Mouse (Mus musculus): Measurements from ENCODE around the gene Zfp638.
"Not testable (repeated sequence)": the region's sequence is repeated elsewhere in the genome, so short reads cannot be mapped to it uniquely, and the experiment has no call there.

Zfp638 gene

GRCm38 (mm10) chr6:83866954-83867597, at the start of gene Zfp638:
Gene Zfp638 (plus strand): TSS chr6:83867109.
- DNase-seq (ENCODE audit: low read depth in 1 of 2, low spot score in 2 of 2), result peak; percentile 76 to 88

GRCm38 (mm10) chr6:83818996-83819395, 47.9 kb upstream of the Zfp638 start:
- DNase-seq (ENCODE audit: low read depth in 1 of 2, low spot score in 2 of 2), result no peak

GRCm38 (mm10) chr6:83820727-83821515, 46.0 kb upstream of the Zfp638 start:
- DNase-seq (ENCODE audit: low read depth in 1 of 2, low spot score in 2 of 2), result no peak

GRCm38 (mm10) chr6:83821856-83822255, 45.1 kb upstream of the Zfp638 start:
- no peak for DNase-seq (ENCODE audit: low read depth in 1 of 2, low spot score in 2 of 2)

- no peak for DNase-seq (ENCODE audit: low read depth in 1 of 2, low spot score in 2 of 2)
Measured at GRCm38 (mm10) chr6:83830941-83831605, 35.8 kb upstream of the Zfp638 start.

GRCm38 (mm10) chr6:83831606-83832123, 35.2 kb upstream of the Zfp638 start, which contains the start of gene Paip2b:
Gene Paip2b (minus strand): TSS chr6:83831741.
- DNase-seq (ENCODE audit: low read depth in 1 of 2, low spot score in 2 of 2), result peak; percentile 94 to 96

GRCm38 (mm10) chr6:83832393-83832792, 34.5 kb upstream of the Zfp638 start:
- DNase-seq (ENCODE audit: low read depth in 1 of 2, low spot score in 2 of 2), result not testable (repeated sequence)

GRCm38 (mm10) chr6:83836826-83837225, 30.1 kb upstream of the Zfp638 start:
- no peak for DNase-seq (ENCODE audit: low read depth in 1 of 2, low spot score in 2 of 2)

- no peak for DNase-seq (ENCODE audit: low read depth in 1 of 2, low spot score in 2 of 2)
Measured at GRCm38 (mm10) chr6:83838046-83838445, 28.9 kb upstream of the Zfp638 start.

GRCm38 (mm10) chr6:83840086-83840485, 26.8 kb upstream of the Zfp638 start:
- no peak for DNase-seq (ENCODE audit: low read depth in 1 of 2, low spot score in 2 of 2)

- no peak for DNase-seq (ENCODE audit: low read depth in 1 of 2, low spot score in 2 of 2)
Measured at GRCm38 (mm10) chr6:83844913-83845312, 22.0 kb upstream of the Zfp638 start.

- DNase-seq (ENCODE audit: low read depth in 1 of 2, low spot score in 2 of 2), result no peak
Measured at GRCm38 (mm10) chr6:83846141-83846540, 20.8 kb upstream of the Zfp638 start.

- no peak for DNase-seq (ENCODE audit: low read depth in 1 of 2, low spot score in 2 of 2)
Measured at GRCm38 (mm10) chr6:83849446-83849845, 17.5 kb upstream of the Zfp638 start.

GRCm38 (mm10) chr6:83857476-83857875, 9.4 kb upstream of the Zfp638 start:
- DNase-seq (ENCODE audit: low read depth in 1 of 2, low spot score in 2 of 2), result no peak

GRCm38 (mm10) chr6:83860033-83860432, 6.9 kb upstream of the Zfp638 start:
- DNase-seq (ENCODE audit: low read depth in 1 of 2, low spot score in 2 of 2), result no peak

GRCm38 (mm10) chr6:83863538-83863937, 3.4 kb upstream of the Zfp638 start:
- DNase-seq (ENCODE audit: low read depth in 1 of 2, low spot score in 2 of 2), result no peak

GRCm38 (mm10) chr6:83866423-83866822, 486 bp upstream of the Zfp638 start:
- no peak for DNase-seq (ENCODE audit: low read depth in 1 of 2, low spot score in 2 of 2)

- peak in 1 of 2 experiments; percentile 11 for DNase-seq (ENCODE audit: low read depth in 1 of 2, low spot score in 2 of 2)
Measured at GRCm38 (mm10) chr6:83867598-83868585, 983 bp downstream of the Zfp638 start.

- DNase-seq (ENCODE audit: low read depth in 1 of 2, low spot score in 2 of 2), result no peak
Measured at GRCm38 (mm10) chr6:83879815-83880214, 12.9 kb downstream of the Zfp638 start.

- no peak for DNase-seq (ENCODE audit: low read depth in 1 of 2, low spot score in 2 of 2)
Measured at GRCm38 (mm10) chr6:83886789-83887188, 19.9 kb downstream of the Zfp638 start.

All from monocyte, adult 2 months (primary cell).